Mouse (Mus musculus) kidney, postnatal 14 days (tissue): ENCODE measurements around the gene Zfp580.
A peak's percentile ranks its signal among the peaks of the same experiment; 100 is the strongest.

Experiments used
- DNase-seq: peaks from one replicate; pipeline ENCODE4 v3.0.0; 2022; ENCODE audit warnings: mixed read lengths

Zfp580 gene

DNA sequence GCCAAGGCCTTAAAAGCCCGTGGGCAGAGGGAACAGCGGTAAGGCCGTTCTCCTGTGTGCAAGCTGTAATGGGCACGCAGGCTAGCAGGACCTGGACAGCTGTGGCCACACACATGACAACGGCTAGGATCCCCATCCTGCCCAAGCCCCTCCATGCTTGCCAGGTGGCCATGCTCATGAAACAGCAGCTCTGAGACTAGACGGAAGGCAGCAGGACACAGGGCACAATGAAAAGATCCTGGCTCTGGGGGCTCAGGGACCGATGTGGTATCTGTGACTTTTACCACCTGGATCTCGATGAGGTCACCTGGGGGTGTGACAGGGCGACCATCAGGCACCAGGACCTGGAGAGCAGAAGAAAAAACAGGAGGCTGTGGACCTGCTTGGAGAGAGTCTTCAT lies 15.2 kb upstream of the Zfp580 start:
- no peak for DNase-seq

DNA sequence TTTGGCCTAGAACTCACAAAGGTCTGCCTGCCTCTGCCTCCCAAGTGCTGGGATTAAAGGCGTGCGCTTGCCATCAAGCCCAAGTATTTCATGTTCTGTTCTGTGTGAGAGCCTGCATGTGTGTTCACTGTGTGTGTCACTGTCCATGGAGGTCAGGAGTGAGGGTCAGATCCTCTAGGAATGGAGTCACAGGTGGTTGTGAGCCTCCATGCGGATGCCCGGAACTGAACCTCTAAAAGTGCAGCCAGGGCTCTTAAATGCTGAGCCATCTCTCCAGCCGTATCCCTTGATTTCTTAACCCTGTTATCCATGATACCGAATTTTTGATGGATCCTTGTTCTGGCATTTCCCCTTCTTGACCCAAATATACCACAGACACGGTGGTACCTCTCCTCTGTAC lies 14.3 kb upstream of the Zfp580 start:
- no peak for DNase-seq

GRCm38 (mm10) chr7:5037467-5037866 lies 13.9 kb upstream of the Zfp580 start:
- no peak for DNase-seq

- DNase-seq, result peak; percentile 96
Observed at GRCm38 (mm10) chr7:5038109-5038732, 13.1 kb upstream of the Zfp580 start, which contains the start of gene Zfp784. Zfp784 (minus strand) TSS chr7:5038446.

DNA sequence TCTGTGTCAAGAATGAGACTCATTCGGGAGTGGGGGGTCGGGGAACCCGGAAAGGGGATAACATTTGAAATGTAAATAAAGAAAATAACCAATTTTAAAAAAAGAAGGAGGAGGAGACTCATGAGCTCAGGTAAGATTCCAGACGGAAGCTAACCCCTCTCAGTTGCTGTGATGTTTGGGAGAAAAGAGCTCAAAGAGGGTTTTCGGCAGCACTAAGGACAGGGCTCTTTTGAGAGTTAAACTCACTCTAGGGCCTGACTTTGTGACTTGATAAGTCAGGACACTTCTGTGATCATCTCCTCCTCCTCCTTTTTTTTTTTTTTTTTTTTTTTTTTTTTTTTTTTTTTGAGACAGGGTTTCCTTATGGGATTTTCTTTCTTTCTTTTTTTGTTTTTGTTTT lies 12.4 kb upstream of the Zfp580 start:
- DNase-seq, result no peak

- no peak for DNase-seq
Observed at GRCm38 (mm10) chr7:5044981-5045380, 6.4 kb upstream of the Zfp580 start.

DNA sequence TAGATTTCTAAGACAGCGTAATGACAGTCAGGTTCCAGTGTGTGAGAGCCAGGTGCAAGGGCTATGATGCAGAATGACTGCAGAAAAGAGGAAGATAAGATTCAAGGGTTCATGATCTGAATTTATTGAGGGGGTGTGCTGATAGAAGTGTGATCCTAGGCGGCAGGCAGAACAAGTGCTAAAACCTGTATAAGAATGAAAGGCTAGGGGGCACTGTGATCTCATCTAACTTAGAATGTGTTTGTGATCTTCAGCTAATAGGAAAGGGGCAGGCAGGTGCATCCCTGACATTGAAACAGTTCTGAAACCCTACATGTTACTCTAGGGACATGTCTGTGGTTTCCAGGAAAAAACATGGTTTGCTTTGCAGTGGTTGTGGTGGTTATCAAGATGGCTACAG lies 5.2 kb upstream of the Zfp580 start:
- DNase-seq, result no peak

- peak; percentile 47 for DNase-seq
Observed at GRCm38 (mm10) chr7:5047313-5047712, 4.0 kb upstream of the Zfp580 start.

GRCm38 (mm10) chr7:5052438-5052837 lies 1.1 kb downstream of the Zfp580 start:
- DNase-seq, result no peak

GRCm38 (mm10) chr7:5052931-5053343 lies 1.6 kb downstream of the Zfp580 start:
- peak; percentile 21 for DNase-seq

DNA sequence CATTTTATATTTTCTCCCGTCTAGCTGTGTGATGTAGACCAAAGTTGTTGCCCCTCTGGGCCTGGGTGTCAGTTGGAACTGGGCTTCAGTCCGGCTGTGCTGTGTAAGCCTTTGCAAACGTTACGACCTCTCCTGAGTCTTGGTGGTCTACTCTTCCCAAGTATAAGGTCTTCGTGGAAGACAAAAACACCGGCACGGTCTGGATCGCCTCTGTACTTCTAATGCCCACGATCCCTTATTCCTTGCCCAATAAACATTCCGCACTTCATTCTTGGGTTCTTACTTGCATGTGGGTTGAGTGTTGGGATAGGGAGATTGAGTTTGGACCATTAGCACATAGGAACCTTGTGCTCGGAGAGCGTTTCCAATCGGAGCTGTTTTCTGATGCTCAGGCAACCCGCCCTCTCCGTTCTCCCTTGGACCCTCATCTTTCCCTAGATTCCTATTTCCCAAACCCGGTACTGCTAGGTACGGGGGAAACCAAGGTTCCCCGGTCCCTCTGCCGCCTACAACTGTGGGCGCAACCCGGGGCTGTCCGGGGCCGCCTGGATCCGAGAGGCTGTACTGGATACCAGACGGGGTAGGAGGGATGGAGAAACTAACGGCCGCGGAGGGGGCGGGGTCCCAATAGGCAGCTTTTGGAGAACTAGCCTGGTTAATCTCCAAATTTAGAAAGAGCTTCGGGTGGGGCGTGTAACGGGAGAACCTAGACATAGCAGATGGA lies 2.3 kb downstream of the Zfp580 start:
- no peak for DNase-seq

- peak; percentile 30 for DNase-seq
Observed at GRCm38 (mm10) chr7:5056651-5057263, 5.4 kb downstream of the Zfp580 start.

DNA sequence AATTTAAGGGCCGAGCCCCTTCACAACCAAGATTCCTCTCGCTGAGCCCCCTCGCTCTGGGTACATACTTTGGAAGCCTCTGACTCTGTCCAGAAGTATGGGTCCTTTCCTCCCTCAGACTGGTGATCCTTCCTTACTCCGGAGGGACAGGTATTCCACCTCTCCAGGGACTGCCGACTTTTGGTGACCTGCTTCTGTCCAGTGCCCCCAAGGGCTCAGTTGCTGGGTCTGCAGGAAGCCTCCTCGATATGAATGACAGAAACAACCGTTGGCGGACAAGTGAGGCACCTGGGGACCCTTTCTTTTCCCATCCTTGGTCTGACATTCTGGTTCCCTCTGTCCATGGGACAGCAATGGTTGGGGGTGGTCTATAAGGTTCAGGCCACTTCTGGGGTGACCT lies 6.0 kb downstream of the Zfp580 start:
- DNase-seq, result no peak

DNA sequence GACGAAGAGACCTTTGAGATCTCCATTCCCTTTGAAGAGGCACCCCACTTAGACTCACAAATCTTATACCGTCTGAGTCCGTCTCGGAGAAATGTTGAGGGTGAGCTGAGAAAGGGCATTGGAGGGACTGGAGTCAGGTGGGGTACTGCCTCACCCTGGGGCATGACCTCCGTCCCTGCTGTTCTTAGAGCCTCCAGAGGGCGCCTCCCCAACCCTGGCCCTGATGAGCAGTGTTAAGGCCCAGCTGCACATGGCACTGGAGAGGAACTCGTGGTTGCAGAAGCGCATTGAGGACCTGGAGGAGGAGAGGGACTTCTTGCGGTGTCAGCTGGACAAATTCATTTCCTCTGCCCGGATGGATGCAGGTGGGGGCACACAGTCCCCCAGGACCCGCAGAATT lies 6.5 kb downstream of the Zfp580 start:
- DNase-seq, result peak; percentile 11

DNA sequence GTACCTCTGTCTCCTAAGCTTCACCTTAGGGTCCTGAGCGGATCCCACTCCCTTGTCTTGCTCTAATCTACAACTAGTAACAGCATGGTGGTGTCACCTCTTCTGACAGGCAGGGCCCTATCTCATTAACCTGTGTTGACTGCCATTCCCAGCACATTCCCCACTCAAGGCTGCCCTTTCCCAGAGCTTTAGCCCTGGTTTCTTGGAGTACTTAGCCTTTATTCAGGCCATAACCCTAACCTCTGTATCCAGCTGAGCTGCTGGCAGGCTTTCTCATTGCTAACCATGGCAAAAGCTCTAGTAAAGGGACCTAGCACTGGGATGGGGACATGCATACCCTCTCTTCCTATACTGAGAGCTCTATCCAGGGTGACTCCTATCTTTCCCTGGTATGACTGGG lies 7.3 kb downstream of the Zfp580 start:
- DNase-seq, result no peak

DNA sequence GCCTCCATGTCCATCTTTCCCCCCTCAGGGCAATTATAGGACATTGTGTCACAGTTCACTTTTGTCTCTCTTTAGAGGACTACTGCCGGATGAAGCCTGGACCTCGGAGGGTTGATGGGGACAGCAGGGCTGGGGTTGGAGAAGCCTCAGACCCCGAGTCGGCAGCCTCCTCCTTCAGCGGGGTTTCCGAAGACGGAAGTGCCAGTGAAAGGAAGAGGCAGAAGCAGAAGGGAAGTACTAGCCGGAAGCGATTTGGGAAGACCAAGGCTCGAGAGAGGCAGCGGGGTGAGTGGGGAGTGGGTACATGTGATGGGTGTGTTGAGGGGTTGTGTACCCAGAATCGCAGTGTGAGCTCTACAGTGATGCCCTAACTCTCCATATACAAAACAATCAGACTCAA lies 8.1 kb downstream of the Zfp580 start:
- DNase-seq, result no peak

DNA sequence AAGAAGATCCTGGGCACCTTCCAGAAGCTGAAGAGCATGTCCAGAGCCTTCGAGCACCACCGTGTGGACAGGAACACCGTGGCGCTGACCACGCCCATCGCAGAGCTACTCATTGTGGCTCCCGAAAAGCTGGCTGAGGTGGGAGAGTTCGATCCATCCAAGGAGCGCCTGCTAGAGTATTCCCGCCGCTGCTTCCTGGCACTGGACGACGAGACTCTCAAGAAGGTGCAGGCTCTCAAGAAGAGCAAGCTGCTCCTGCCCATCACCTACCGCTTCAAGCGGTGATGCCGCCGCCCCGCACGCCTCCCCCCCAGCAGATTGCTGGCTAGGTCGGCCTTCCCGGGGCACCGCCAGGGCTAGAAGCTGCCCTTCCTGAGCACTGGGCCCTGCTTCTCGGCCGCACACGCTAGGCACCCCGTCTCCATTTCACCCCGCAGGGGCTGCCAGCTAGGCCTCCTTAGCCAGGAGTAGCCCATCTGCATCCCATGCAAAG lies 8.9 kb downstream of the Zfp580 start:
- DNase-seq, result peak; percentile 89

- DNase-seq, result peak; percentile 99
Observed at GRCm38 (mm10) chr7:5060944-5061773, 9.8 kb downstream of the Zfp580 start.

GRCm38 (mm10) chr7:5061774-5062359 lies 10.5 kb downstream of the Zfp580 start, which contains the start of gene U2af2:
U2af2 (plus strand) TSS chr7:5062143.
- peak; percentile 97 for DNase-seq

DNA sequence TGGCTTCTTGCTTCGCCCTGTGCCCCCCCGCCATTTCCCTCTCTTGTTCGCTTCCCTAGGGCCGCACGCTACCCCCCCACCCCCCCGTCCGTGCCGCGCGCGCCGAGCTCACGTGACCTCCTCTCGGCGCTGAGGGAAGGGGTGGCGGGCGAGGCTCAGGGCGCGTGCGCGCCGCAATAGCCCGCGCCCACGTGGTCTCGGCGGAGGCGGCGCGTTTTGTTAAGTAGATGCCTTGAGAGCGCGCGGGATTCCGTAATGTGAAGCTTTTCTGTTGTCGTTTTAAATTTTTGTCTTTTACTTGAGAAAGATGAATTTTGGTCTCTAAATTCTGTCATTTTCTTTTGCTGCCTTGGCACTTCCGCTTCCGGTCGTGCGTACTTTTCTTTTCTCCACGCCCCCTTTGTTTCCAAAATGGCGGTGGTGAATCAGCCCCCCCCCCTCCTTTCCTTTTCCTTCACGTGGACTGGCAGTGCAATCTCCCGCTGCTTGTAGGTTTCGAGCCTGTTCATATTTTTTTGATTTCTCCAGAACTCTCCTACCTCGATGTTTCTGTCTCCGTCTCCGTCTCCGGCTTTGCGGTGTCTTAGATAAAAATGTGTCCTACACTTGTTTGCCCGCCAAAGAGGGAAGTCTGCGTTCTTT lies 11.1 kb downstream of the Zfp580 start:
- DNase-seq, result peak; percentile 82

DNA sequence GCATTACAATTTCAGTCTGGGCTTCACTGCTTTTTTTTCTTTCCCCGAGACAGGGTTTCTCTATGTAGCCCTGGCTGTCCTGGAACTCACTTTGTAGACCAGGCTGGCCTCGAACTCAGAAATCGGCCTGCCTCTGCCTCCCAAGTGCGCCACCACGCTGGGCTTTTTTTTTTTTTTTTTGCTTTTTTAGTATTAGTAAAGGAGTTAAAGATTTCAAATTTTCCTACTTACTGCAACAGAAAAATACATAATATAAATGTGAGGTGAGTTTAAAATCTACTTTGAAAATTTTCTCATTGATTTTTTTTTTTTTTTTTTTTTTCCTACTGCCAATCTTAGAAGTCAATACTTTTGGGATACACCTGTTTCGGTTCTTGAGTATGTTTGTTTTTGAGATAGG lies 13.5 kb downstream of the Zfp580 start:
- no peak for DNase-seq

- DNase-seq, result no peak
Observed at GRCm38 (mm10) chr7:5073586-5073985, 22.2 kb downstream of the Zfp580 start.
